24 mouse cellular contexts compared by ENCODE assay signal in genomic region chr1:13849071-13849470, GRCm38 (mm10).
"Had no signal": no experiment of that assay in that cellular context is flagged by ENCODE, and none has a peak within 500 bp of the region (broad histone marks: within the 10 kb centered on the region; RNA-seq: fewer than 3 reads in every experiment).

No protein-coding gene starts in this region.

- H3K36me3 ChIP-seq: limb, embryonic 12.5 days; limb, embryonic 15.5 days; midbrain, embryonic 10.5 days; midbrain, embryonic 13.5 days; neural tube, embryonic 13.5 days; stomach, embryonic 15.5 days had no signal

- H3K4me3 ChIP-seq: layer of hippocampus, adult 2 months; limb, embryonic 12.5 days; limb, embryonic 15.5 days; megakaryocyte, embryonic 14.5 days; midbrain, embryonic 10.5 days; midbrain, embryonic 13.5 days; myocyte; neural tube, embryonic 13.5 days; stomach, embryonic 15.5 days had no signal

- H3K9me3 ChIP-seq: limb, embryonic 12.5 days; limb, embryonic 15.5 days; megakaryocyte, embryonic 14.5 days; midbrain, embryonic 10.5 days; midbrain, embryonic 13.5 days; neural tube, embryonic 13.5 days; stomach, embryonic 15.5 days had no signal

- H3K27ac ChIP-seq: kidney, postnatal 0 days; layer of hippocampus, adult 2 months; limb, embryonic 12.5 days; limb, embryonic 15.5 days; liver, embryonic 14.5 days; macrophage; midbrain, embryonic 10.5 days; midbrain, embryonic 13.5 days; neural tube, embryonic 13.5 days; stomach, embryonic 15.5 days had no signal

- H3K4me1 ChIP-seq: limb, embryonic 12.5 days; limb, embryonic 15.5 days; megakaryocyte, embryonic 14.5 days; midbrain, embryonic 13.5 days; neural tube, embryonic 13.5 days; stomach, embryonic 15.5 days had no signal

- H3K4me2 ChIP-seq: limb, embryonic 12.5 days; limb, embryonic 15.5 days; liver, embryonic 11.5 days; lung, embryonic 14.5 days; midbrain, embryonic 13.5 days; neural tube, embryonic 13.5 days; stomach, embryonic 15.5 days had no signal

- H3K27me3 ChIP-seq: limb, embryonic 15.5 days; megakaryocyte, embryonic 14.5 days; midbrain, embryonic 13.5 days; neural tube, embryonic 13.5 days; stomach, embryonic 15.5 days had no signal

- H3K9ac ChIP-seq: limb, embryonic 12.5 days; limb, embryonic 15.5 days; liver, embryonic 14.5 days; liver, postnatal 0 days; lung, embryonic 14.5 days; midbrain, embryonic 13.5 days; neural tube, embryonic 13.5 days; stomach, embryonic 15.5 days had no signal

- DNase-seq: kidney, adult 2 months; kidney, postnatal 25 days; liver, postnatal 0 days; lung, embryonic 14.5 days; retina, postnatal 1 day; spleen, adult 18-20 months; thymus, adult 18-20 months; thymus, postnatal 36 days had no signal

- ATAC-seq: intestine, postnatal 0 days; liver, postnatal 0 days; lung, postnatal 0 days; midbrain, embryonic 13.5 days; midbrain, embryonic 16.5 days had no signal
